Mouse (Mus musculus) urinary bladder, postnatal 36 days (tissue): ENCODE measurements around the gene Nipal4.

Source experiments
- DNase-seq, 2 experiments: peaks; one replicate each; pipeline ENCODE4 v3.0.0; 2022; ENCODE audit warnings: low spot score in 2 of 2, mixed read lengths in 1 of 2

Gene Nipal4

DNA sequence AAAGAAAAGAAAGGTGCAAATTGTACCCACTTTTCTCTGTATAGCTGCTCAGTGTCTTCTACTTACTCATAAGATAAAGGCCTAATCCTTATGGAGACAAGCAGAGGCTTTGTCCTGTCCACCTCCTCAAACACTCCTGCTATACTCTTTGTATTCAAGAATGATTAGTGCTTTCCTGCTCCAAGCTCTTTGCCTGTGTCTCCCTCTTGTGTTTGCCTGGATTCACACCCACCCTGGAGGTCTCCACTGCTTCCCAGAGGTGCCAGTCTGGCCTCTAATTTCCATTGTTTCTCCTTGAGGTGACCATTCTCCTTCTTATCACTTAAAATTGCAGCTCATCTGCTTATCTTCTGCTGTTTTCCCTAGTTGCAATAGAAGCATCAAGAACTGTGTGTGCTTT lies 8.8 kb downstream of the Nipal4 start:
- no peak for DNase-seq

GRCm38 (mm10) chr11:46156945-46157344 lies 9.4 kb downstream of the Nipal4 start:
- no peak for DNase-seq

GRCm38 (mm10) chr11:46146619-46147018 lies 19.7 kb downstream of the Nipal4 start:
- no peak for DNase-seq

GRCm38 (mm10) chr11:46145163-46145875 lies 21.0 kb downstream of the Nipal4 start:
- no peak for DNase-seq

DNA sequence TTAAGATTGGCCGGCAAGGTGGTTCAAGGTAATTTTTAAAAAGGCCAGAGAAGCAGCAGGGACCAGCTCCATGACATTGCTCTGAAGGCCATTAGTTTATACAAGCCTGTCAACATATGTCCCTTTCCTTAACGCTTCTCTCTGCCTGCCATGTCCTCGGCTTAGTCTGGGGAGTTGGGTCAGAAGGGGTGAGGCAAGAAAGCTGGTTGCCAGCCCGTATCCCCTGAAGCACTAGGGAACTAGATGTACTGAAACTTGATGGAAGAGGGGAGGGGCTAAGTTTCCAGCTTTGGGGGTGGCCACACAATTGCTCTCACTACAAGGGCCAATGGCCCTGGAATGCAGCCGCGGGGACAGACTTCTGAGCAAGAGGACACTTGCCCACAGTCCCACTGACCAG lies 23.0 kb downstream of the Nipal4 start:
- no peak for DNase-seq

DNA sequence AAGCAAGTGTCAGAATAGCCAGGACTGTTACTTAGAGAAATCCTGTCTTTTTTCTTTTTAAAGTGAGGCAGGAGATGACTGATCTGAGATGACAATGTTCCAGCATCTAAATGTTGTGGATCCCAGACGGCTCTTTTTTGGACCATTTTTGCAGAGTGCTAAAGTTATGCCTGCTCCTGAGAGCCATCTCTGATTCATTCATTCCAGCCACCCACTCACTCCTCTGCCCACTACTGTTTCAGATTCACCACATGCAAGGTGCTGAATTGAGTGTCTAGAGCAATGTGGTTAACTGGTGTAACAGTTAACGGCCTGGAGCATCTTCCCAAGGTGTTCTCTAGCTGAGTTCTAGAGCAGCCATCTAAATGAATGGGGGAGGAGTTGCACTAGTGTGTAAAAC lies 31.4 kb downstream of the Nipal4 start:
- no peak for DNase-seq

DNA sequence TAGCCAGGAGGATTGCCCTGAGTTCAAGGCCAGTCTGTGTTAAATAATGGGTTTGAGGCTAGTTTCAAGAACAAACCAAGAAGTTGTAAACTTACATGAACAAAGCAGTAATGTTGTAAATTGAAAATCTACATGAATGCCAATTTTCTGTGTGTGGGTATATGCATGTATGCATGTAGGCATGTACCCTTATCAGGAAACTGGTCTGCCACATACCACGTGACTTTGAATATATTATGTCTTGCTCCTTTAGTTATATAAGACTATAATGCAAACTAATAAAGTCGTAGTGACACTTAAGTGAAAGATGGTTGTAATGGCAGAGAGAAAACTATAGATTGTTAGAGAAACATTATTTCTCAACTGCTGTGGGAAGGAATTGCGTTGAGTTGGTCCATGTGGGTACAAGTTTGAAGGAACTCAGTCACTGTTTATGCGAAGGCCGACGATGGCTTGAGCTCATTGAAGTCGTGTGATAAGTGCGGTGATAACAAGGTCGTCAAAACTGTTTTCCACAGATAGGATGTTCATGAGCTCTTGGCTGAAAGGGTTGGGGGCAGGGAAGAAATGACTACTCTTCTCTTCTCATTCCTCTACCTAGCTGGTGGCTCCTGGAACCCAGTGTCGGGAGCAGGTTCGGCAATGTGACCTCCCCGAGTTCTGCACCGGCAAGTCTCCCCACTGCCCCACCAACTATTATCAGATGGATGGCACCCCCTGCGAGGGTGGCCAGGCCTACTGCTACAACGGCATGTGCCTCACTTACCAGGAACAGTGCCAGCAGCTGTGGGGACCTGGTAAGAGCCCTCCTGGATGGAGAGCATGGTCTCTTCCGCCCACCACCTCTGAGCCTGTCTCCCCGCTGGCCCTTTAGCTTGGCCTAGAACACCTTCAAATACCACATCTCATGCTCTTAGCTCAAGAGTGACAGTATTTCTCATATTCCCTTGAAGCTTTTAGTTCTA lies 35.0 kb downstream of the Nipal4 start:
- no peak for DNase-seq

DNA sequence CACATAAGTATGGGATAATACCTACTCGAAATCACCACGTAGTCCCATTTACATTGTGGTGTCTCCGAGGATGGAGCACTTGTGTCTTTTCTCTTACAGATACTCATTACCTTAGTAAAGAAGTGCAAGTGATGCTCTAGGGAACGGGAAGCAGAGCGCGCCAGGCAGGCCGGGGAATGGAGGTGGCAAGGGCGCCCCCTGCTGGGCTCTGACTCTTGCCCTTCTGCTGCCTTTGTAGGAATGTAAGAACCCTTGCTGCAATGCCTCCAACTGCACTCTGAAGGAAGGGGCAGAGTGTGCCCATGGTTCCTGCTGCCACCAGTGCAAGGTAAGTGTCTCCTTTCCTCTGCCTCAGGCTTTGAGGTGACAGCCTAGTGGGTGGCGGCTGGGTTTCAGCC lies 37.8 kb downstream of the Nipal4 start:
- peak; percentile 49 to 78 for DNase-seq

GRCm38 (mm10) chr11:46127621-46128547 lies 38.4 kb downstream of the Nipal4 start:
- DNase-seq, result peak; percentile 56 to 58

GRCm38 (mm10) chr11:46126827-46127410 lies 39.4 kb downstream of the Nipal4 start:
- no peak for DNase-seq

GRCm38 (mm10) chr11:46126317-46126716 lies 40.0 kb downstream of the Nipal4 start:
- DNase-seq, result no peak

GRCm38 (mm10) chr11:46125835-46126229 lies 40.5 kb downstream of the Nipal4 start:
- DNase-seq, result no peak

DNA sequence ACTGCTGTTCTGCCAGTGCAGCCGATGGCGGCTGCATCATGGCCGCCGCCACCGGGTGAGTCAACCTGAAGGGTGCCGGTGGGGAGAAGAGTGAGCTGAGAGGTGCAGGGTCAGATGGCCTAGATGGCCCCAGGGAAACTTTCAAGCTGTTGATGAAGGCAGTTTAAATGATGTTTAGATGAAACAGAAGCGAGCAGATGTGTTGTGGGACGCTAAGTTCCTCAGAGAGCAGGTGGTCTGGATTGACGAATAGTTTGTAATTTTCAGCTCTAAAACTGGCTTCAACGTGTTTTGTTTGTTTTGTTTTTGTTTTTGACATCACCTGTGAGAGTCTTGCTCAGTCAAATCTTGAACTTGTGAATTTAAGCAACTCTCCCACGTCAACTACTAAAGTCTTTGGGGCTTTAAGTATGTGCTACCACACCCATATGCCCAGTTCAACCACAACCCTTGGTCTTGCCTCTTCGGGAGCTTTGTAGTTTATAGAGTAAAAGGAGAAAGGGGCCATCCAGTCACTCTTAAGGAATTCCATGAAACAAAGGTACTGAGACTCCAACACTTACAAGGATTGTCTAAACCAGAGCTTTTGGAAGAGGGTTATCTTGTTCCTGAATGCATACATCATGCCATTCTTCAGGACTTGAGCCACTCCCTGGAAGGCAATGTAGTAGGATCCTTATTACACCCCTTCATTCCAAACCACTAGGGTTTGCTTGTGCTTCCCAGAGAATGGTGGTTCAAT lies 41.0 kb downstream of the Nipal4 start:
- DNase-seq, result no peak

DNA sequence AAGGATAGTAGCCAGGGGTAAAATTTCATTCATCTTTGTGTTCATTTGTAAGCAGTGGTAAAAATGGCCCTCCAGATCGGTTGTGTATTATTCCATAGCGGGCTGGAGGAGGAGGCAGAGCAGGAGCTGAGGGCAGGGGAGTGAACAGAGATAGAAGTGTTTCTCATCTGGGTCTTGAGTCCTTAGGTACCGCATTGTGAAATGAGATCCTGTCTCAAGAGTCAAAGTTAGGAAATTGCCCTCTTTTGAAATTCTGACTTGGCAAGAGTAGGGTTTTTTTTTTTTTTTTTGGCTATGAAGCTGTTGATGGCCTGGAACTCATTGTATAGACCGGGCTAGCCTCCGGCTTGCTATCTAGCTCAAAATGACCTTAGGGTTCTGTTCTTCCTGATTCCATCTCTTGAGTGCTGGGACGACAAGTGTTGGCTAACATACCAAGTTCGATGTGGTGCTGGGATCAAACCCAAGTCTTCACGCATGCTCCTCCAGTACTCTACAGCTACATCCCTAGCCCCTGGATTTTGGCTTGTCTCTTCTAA lies 42.9 kb downstream of the Nipal4 start:
- DNase-seq, result no peak

GRCm38 (mm10) chr11:46122875-46123274 lies 43.4 kb downstream of the Nipal4 start:
- no peak for DNase-seq

GRCm38 (mm10) chr11:46121666-46122065 lies 44.6 kb downstream of the Nipal4 start:
- DNase-seq, result no peak

DNA sequence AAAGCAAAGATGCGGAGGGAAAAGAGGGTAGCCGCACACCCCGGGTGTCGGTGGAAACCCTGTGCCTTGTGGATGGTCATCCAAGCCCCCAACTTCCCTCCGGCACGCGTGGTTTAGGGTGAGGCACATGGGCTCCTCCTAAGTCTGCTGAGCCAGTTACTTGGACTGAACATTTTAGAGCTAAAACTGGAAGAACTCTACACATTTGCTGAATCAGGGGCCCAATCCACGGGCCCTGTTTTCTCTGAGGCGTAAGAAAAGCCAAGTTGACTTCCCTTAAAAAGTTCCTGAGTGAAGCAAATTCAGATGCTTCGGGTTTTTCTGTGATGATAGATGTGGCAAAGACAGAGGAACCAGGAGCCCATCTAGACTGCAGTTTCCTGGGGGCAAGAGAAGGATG lies 46.2 kb downstream of the Nipal4 start:
- no peak for DNase-seq

- no peak for DNase-seq
These were observed 46.7 kb downstream of the Nipal4 start for GRCm38 (mm10) chr11:46119624-46120023.

DNA sequence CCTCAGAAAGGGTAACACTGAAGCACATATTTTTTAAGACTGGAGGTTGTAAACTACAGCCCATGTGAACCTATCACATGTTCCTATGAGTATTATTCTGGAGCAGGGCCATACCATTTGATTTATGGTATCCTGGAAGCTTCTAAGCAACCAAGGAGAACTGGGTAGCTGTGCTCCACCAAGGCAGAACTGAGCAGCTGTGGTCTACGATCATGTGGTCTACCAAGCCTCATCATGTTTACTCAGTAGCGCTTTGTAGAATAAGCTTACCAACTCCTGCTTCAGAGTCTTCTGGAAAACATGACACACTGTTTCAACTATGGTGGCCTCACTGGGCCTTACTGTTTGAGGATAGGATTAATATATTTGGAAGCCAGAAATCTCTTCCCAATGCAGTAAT lies 49.8 kb downstream of the Nipal4 start:
- no peak for DNase-seq

GRCm38 (mm10) chr11:46115411-46116173 lies 50.7 kb downstream of the Nipal4 start:
- no peak for DNase-seq
